Mouse (Mus musculus) CH12F3 (cell line): Measurements from ENCODE around the gene Syt5.

ENCODE experiments used
- in situ Hi-C: fragments of 300-500 bp; cut with MboI; formaldehyde crosslinking; loops from 2 replicates; pipeline ENCODE4 v1.14.3; 2020; ENCODE audit warnings: low sequenced_read_pairs

The Syt5 gene

DNA sequence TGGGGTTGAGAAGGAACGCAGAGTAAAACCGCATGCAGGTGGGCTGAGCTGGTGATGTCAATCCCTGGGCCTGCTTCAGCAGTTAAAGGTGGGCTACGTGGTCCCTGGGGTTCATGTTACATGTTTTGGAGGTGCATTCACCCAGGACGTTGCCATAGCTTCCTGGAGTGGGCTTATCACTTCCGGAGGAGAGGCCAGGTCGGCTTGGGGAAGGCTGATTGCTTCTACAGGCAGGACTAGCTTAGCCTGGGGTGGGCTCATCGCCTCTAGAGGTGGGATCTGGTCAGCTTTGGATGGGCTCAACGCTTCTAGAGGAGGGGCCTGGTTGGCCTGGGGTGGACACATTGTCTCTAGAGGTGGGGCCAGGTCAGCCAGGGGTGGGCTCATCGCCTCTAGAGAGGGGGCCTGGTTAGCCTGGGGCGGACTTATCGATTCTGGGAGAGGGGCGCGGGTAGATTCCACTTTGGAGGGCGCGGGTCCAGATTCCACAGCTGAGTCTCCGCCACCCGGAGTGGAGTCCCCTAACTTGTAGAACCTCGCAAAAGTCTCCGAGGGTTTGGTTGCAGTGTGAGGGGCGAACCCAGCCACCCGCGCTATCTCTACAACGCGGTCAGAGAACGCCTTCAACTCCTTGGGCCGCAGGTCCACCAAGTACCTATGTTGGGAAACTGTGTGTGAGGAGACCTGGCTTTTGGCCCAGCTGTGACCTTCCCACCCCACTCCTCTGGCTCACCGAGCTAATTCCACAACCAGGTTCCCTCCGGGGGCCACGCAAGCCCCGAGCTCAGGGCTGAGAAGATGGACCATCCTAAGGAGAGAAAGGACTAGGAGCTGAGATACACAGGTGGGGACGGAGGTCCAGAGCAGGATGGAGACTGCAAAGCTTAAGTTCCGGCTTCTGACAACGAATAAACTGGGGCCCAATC lies 23.9 kb downstream of the Syt5 start:
- in situ Hi-C loops, result no loop called here

GRCm38 (mm10) chr7:4522292-4522691 lies 25.0 kb downstream of the Syt5 start:
- in situ Hi-C loops, result no loop called here

GRCm38 (mm10) chr7:4521231-4522003 lies 25.9 kb downstream of the Syt5 start:
- in situ Hi-C loops, result no loop called here

DNA sequence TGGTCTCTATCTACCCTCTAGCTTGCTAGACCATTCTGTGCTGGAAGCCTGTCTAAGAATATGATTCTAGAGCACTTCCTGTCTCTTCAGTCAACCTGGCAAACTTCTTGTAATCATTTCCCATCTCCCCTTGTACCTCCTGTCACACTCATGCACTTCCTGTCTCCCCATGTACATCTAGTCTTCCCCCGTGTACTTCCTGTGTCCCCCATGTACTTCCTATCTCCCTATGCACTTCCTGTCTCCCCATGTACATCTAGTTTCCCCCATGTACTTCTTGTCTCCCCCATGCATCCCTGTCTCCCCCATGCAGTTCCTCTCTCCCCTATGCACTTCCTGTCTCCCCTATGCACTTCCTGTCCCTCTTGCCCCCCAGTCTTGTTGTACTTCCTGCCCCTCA lies 28.9 kb downstream of the Syt5 start:
- in situ Hi-C loops, result no loop called here

DNA sequence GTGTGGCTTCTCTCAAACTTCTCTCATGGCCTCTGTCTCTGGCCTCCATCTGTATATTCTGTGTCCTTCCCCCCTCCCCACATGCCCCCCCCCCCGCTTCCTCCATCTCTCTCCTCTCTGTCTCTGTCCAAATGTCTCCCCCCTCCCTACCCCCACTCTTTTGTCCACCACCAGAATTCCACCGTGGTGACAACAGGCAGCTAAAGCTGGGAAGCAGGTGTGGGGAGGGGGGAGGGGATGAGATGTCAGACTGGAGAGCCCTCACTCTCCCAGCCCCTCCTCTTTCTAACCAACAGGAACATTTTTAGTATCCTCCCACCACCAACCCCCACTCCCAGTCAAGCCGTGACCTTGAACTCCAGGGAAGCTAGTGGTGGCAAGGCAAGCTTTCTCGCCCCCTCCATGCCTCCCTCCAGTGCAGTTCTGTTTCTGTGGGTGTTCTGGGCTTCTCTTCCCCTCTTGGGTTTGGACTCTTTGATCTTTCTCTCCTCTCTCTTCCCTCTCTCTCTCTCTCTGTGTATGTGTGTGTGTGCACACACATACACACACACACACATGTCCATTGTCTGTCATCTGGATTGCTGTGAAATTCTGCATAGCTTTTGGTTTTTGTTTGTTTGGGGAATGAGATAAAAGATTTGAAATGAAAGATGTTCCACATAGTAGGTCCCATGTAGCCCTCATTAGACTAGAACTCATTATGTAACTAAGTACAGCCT lies 30.9 kb downstream of the Syt5 start, which contains the start of gene Tnnt1:
Tnnt1 (minus strand) TSS at position 51 of the 719 bp plus-strand sequence.
- in situ Hi-C loops, result no loop called here

DNA sequence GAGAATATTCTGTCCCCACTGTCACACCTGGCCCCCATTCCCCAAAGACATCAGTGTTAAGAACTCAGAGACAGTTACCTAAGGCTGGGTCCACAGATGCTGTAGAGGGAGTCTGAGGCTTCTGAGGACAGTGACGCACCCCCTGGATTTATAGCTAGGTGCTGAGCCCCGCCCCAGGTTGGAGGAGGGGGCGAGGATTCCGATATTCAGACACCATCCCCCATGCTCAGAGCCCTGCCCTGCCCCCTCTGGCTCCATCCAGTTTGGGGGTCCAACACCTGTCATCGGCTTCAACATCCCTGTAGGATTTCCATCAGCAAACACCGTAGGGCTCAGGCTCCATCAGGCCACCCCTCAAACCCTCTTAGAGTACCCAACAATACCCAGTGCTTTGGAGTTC lies 31.5 kb downstream of the Syt5 start:
- in situ Hi-C loops, result no loop called here

DNA sequence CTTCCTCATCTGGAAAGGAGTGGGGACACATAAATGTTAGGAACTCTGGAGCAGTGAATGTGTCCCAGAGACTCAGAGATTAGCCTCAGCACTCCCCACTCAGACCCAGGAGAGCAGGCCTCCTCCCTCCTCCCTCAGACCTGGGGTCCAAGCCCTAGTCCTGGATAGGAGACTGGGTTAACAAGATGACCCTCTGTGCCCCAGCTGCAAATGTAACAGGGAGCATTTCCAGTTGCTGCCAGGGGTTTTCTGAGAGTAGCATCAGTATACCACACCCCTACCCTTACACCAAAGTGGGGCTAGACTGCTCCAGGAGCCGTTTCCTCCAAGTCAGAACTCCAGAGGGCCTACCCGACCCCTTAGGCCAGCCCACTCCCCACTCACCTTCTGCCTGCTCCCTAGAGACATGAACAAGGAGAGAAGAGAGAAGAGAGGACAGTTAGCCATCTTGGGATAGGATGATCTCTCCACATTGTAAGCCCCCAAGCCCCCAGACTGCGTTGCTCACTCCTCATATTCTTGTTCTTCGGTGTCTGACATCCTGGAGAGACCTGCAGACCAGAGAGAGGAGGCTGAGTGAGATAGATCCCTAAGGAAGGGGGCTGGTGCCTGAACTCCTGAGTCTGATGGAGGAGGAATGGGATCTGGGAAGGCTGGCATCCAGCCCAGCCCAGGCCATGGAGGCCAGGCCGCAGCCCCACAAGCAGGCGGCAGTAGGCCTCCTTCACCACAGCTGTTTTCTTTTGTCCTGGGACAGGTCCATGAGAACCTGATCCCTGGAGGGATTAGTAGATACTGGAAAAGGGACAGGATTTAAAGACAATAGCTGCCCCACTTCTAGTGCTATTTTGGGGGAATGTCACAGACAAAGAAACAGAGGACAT lies 33.3 kb downstream of the Syt5 start:
- in situ Hi-C loops, result no loop called here

GRCm38 (mm10) chr7:4513236-4513635 lies 34.1 kb downstream of the Syt5 start:
- in situ Hi-C loops, result no loop called here

DNA sequence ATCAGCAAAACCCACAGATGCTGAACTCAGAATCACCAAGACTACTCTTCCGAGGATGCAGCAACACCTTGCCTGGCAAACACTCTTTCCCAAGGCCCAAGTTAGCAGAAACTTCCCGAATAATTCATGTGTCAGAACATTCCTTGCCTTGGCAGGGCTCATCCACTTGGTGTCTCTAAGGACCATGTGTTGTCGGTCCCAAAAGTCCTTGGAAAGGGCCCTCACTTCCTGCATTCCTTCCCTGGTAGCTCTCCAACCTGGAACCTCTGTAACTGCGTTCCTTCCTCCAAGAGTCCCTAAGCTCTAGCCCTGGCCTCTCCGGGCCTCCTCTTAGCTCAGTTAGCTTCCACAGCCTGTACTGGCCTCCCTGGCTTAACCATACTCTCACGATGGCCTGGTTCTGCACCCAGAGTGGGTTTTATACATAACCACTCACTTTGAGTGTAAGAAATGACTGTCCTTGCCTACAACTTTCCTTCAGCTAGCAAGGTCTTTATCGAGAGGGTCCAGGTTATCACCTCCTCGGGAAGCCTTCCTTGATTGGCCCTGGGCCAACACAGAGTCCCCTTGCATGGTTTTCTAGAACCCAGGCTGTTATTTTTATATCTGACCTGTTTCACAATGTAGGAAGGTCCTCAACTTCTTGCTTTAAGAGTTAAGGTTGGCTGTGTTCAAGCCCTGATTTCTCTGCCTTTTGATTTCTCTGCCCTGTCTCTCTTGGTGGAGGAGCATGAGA lies 35.7 kb downstream of the Syt5 start:
- in situ Hi-C loops, result no loop called here

- in situ Hi-C loops, result no loop called here
These were observed 37.3 kb downstream of the Syt5 start for GRCm38 (mm10) chr7:4509863-4510608.

GRCm38 (mm10) chr7:4508739-4509116 lies 38.6 kb downstream of the Syt5 start:
- in situ Hi-C loops, result no loop called here

DNA sequence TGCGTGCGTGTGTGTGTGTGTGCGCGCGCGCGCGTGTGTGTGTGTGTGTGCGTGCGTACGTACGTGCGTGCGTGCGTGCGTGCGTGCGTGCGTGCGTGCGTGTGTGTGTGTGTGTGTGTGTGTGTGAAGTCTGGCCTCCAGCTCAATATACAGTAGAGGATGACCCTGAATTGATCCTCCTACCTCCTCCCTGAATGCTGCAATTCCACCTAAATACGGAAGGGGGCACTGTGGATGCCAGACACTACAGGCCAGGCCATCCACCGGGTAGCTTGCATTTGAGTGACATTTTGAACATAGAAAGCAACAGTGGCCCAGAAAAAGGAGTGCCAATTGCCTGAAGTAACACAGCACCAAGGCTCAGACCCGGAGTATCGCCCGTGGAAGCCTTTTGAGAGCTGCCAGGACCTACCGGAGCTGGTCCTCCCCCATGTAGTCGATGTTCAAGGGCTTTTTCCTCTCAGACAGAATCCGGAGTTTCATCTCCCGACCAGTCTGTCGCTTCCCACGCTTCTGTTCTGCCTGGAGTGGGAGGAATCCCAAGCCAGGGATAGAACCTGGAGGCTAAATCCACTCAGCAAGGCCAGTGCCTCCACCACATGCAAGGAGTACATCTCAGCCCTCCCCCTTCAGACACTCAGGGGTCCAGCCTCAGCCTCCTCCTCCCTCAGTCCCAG lies 39.1 kb downstream of the Syt5 start:
- in situ Hi-C loops, result no loop called here

DNA sequence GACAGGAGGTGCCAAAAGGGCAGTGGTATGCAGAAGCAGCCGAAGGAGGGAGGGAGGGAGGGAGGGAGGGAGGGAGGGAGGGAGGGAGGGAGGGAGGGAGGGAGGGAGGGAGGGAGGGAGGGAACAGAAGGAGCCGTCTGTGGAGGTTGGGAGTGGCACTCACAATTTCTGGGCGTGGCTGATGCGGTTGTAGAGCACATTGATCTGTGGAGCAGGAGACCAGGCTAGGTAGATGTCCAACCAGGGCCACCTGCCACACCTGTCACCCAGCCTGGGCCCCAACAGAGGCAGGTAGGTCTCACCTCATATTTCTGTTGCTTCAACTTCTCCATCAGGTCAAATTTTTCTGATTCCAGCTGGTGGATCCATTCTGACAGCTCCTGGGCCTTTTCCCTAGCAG lies 40.1 kb downstream of the Syt5 start:
- in situ Hi-C loops, result no loop called here

DNA sequence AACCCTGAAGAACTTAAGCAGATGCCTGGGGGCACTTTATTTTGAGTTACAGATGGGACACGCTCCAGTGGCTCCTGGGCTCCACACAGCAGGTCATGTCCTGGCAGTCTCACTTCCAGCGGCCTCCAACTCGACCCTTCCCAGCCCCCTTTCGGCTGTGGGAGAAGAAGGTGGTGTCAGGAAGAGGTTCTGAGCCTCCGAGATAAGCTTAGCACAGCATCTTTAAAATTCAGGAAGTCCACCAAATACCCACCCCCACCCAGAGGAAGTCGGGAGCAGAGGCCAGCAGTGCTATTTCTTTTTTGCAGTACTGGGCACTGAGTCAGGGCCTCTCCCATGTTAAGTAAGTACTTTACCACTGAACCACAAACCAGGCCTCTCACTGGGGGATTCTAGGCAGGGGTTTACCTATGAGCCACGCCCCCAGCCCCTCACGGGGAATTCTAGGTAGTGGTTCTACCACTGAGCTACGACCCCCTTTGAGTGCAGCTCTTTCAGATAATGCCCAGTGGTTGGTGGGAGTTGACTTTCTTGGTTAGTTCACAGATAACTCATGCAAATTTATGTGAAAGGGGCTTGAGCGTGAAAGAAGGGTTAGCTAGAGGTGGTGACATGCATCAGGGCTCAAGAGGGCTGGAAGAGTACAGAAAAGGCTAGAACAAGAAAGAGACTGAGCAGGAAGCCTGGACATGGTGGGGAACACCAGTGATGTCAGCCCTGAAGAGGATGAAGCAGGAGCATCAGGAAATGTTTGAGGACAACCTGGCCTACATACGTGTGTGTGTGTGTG lies 42.5 kb downstream of the Syt5 start:
- in situ Hi-C loops, result no loop called here

GRCm38 (mm10) chr7:4503858-4504257 lies 43.5 kb downstream of the Syt5 start:
- in situ Hi-C loops, result no loop called here

GRCm38 (mm10) chr7:4503100-4503499 lies 44.2 kb downstream of the Syt5 start:
- in situ Hi-C loops, result no loop called here

DNA sequence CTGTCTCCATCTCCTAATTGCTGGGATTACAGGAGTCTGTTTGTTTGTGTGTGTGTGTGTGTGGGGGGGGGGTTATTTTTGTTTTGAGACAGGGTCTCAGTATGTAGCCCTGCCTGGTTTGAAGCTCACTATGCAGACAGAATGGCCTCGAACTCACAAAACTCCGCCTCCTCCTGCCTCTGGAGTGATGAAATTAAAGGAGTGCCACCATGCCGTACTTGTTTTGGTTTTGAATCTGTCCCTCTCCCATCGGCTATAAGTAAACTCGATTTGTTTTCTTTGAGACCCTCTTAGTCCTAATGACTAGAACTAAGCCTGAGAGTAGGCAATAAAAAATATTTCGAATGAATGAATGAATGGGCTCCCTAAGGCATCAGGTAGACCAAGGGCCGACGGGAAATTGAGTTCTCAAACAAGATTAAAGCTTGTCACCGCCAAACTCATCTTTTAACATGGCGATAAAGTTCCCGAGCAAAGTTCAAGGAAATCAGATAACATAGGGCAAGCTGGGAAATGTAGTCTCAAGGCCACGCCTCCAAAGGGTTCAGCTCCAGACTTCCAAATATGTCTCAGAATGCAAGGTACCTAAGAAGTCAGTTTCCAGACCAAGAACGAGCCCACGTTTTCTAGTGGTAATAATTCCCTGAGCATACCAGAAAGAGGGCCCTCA lies 44.8 kb downstream of the Syt5 start:
- in situ Hi-C loops, result no loop called here
